Mouse (Mus musculus) heart, postnatal 10 days (tissue): ENCODE data around the gene Uaca. TPM values are rescaled to one million over a fixed set of nuclear protein-coding genes. Genes with fewer than 3 reads are reported as not detected.

Experiments used
- DNase-seq, 2 experiments: peaks; one replicate each; pipeline ENCODE4 v3.0.0; 2021
- intact Hi-C: fragments of 180-260 bp; cut with DNase I; formaldehyde crosslinking; loops from one replicate; pipeline ENCODE4 v1.15.1; 2025
- total RNA-seq, 2 experiments: library from RNA; stranded (reverse); gene quantifications; 2 replicates each; pipeline ENCODE4 v1.2.3; 2021

The Uaca gene
- total RNA-seq, 2 experiments from 2014 or later = 46.7 to 47.4 TPM

- intact Hi-C loops = no loop called here
These were observed 79.7 kb downstream of the Uaca start for GRCm38 (mm10) chr9:60874055-60874392.

GRCm38 (mm10) chr9:60876085-60876484 lies 81.7 kb downstream of the Uaca start:
- DNase-seq = no peak
- intact Hi-C loops = no loop called here

More at GRCm38 (mm10) chr9:60874055-60874392, 79.7 kb downstream of the Uaca start:
- DNase-seq = no peak

- intact Hi-C loops = no loop called here
- DNase-seq = no peak
These were observed 82.2 kb downstream of the Uaca start for GRCm38 (mm10) chr9:60876531-60876930.

DNA sequence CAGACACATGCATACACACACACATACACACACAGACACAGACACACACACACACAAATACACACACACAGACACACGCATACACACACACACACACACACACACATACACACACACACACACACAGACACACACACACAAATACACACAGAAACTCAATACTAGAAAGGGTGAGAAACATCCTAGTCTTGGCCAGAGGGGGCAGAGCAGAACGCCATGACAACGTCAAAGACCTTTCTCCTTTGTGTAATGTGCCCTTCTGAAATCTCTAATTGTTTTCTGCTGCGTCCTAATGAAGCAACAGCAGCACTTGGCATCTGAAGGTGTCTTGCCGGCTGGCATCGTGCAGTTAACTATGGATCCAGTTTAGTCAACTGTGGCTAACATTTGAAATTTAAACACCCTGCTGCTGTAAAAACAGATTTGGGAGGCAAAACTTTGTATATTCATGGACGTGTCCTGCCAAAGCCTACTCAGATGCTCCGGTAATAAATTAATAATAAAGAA lies 83.8 kb downstream of the Uaca start:
- DNase-seq = no peak
- intact Hi-C loops = no loop called here

DNA sequence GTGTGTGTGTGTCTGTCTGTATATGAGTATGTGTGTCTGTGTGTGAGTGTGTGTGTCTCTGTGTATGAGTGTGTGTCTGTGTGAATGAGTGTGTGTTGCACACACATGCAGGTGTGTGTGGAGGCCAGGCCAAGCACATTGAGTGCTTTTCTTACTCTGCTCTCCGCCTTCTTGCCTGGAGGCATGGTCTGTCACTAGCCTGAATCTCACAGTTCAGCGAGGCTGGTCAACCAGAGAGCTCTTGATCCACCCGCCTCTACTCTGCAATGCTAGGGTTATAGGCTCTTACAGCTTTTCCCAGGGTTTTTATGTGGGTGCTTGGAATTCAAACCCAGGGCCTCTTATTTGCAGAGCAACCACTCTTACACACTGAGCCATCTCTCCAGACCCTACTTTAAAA lies 84.3 kb downstream of the Uaca start:
- no peak for DNase-seq
- intact Hi-C loops = no loop called here

DNA sequence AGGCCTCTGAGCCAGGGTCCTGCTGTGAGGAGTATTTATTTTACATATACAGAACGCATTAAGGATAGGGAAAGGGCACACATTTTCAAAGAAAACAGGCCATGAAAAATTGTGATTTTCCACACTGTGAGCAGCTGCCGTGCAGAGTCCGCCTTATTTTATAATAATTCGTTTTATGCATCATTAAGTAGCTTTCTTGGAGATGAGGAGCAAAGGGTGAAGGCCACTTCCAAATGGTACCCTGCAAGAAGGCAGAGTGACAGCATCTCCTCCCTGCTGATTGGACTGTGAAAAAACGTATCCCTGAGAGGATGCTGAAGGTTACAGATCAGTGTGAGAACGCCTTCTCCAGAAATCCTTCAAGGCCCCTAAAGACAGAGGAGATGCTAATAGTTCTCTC lies 90.8 kb downstream of the Uaca start:
- intact Hi-C loops = no loop called here
- no peak for DNase-seq

GRCm38 (mm10) chr9:60886431-60887371 lies 92.4 kb downstream of the Uaca start:
- no peak for DNase-seq
- intact Hi-C loops = no loop called here

DNA sequence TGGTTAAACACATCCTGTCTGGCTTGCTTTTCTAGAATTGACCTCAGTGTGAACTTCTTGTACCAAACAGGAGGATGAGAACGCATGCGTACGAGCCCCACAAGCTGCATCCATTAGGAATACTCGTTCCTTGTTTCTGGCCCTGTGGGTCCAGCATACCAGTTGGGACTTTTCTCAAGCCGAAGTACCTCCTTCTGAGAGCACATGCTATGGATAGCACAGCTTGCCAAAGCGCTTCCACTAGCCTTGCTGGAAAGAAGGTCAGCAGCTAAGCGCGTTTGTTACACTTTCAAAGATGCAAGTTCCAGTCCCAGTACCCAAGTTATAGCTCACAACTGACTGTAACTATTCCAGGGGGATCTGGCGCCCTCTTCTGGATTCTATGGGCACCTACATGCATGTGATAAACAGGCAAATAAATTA lies 93.1 kb downstream of the Uaca start:
- intact Hi-C loops = no loop called here
- DNase-seq = peak; percentile 63 to 66

GRCm38 (mm10) chr9:60893511-60893910 lies 99.2 kb downstream of the Uaca start:
- intact Hi-C loops = no loop called here
- DNase-seq = no peak

- intact Hi-C loops = loop anchor here (1.0 to 2.0 kb wide), 2 partner anchors 803 to 1004 kb away; no protein-coding TSS in a partner anchor
- DNase-seq = peak; percentile 72 to 79
These were observed 101.3 kb downstream of the Uaca start for GRCm38 (mm10) chr9:60895486-60896110.

GRCm38 (mm10) chr9:60898291-60899020 lies 104.1 kb downstream of the Uaca start:
- no peak for DNase-seq
- intact Hi-C loops = no loop called here

- no peak for DNase-seq
- intact Hi-C loops = no loop called here
These were observed 104.9 kb downstream of the Uaca start for GRCm38 (mm10) chr9:60899201-60899600.

GRCm38 (mm10) chr9:60899797-60900459 lies 105.6 kb downstream of the Uaca start:
- intact Hi-C loops = no loop called here
- DNase-seq = no peak

DNA sequence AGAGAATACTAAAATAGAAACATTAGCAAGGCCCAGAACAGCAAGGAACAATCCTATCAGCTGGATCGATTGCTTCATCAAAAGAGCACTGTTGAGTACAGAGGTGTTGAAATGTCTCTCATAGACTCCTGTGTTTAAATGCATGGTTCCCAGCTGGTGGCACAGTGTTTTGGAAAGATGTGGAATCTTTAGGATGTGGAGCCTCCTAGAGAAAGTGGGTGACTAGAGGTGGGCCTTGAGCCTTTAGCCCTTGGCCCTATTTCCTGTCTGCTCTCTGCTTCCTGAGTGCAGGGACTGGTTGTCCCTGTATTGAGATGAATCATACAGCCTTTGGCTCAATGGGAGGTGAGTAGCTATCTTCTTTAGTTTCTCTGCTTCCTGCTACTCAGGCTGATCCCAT lies 117.9 kb downstream of the Uaca start:
- intact Hi-C loops = no loop called here
- no peak for DNase-seq

GRCm38 (mm10) chr9:60913626-60914025 lies 119.3 kb downstream of the Uaca start:
- no peak for DNase-seq

GRCm38 (mm10) chr9:60919936-60920672 lies 125.8 kb downstream of the Uaca start:
- intact Hi-C loops = no loop called here
- peak in 1 of 2 experiments; percentile 20 for DNase-seq

More at GRCm38 (mm10) chr9:60913626-60914025, 119.3 kb downstream of the Uaca start:
- intact Hi-C loops = no loop called here

DNA sequence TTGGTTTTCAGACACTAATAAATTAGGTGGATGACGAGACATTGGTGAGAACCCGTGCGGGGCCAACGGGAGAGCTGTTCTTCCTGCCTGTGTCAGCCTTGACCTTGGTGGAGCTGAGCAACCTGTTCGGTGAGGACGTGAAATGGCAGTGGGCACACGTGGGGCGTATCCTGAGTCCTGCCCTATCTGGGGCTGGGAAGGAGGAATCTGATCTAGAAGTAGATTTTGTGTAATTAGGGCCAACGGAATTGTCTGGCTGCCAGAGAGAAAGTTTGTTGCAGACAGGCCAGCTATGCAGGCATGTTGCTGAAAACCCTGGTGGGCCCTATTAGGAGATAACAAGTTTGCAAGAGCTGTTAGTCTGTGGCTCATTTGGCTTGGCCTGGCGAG lies 126.3 kb downstream of the Uaca start:
- no peak for DNase-seq
- intact Hi-C loops = no loop called here

- intact Hi-C loops = no loop called here
- no peak for DNase-seq
These were observed 126.9 kb downstream of the Uaca start for GRCm38 (mm10) chr9:60921287-60921686.

- no peak for DNase-seq
- intact Hi-C loops = no loop called here
These were observed 127.5 kb downstream of the Uaca start for GRCm38 (mm10) chr9:60921831-60922230.

DNA sequence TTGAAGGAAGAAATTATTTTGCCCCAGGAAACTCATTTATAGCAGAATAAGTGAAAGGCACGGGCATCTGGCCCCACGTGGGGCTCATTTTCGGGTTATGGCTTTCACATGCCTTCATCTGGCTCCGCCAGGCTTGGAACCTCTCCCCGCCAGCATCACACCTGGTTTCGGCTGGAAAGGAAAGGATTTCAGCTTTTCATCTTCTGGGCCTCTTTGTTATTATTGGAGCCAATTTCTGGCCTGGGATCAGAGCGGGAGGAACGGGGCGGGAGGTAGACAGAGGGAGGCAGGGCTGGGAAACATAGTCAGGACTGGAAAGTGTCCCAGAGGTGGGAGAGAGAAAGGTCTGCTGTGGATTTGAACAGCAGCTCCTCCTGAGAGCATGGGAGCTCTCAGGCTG lies 132.0 kb downstream of the Uaca start:
- DNase-seq = no peak
- intact Hi-C loops = no loop called here
